Mouse (Mus musculus) erythroblast, embryonic 14.5 days (primary cell): ENCODE results near the gene Olfr1496.

Source experiments
- GATA1 ChIP-seq: IDR thresholded peaks from 2 replicates; pipeline ENCODE4 v1.6.1; 2012; ENCODE audit warnings: low read length, inconsistent platforms, mixed read lengths
- TAL1 ChIP-seq: IDR thresholded peaks from 3 replicates; pipeline ENCODE4 v1.6.1; 2012; ENCODE audit warnings: low read length, inconsistent platforms, mixed read lengths

DNA sequence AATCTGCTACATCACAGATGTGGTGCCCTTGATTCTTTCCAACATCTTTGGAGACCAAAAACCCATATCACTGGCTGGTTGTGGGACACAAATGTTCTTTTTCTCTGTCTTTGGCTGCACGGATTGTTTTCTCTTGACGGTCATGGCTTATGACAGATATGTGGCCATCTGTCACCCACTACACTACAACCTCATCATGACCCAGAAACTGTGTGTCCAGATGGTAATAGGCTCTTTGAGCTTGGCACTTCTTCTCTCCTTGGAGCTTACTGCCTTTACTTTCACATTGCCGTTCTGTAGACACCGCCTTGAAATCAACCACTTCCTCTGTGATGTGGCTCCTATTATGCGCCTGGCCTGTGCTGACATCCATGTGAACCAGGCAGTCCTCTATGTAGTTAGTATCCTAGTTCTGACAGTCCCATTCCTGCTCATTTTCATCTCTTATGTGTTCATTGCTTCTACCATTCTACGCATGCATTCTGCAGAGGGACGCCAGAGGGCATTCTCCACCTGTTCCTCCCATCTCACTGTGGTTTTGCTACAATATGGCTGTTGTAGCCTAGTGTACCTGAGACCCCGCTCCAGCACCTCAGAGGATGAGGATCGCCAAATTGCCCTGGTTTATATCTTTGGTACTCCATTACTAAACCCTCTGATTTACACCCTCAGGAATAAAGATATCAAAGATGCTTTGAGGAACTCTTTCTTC is 9.0 kb upstream of the Olfr1496 start:
- TF ChIP-seq TAL1 (no peak), GATA1 (no peak)
